Mouse (Mus musculus): ENCODE data around the gene Plekhd1. TPM values are rescaled to one million over a fixed set of nuclear protein-coding genes. Genes with fewer than 3 reads are reported as not detected.

Plekhd1 gene
- polyA plus RNA-seq (2017; shearing (Covaris generic)) = 1 to 10 TPM in 1 of 2 experiments, under 1 TPM in 1; 0.36 to 1.3 TPM

- no peak for ATAC-seq
Measured at GRCm38 (mm10) chr12:80692269-80692972, at the start of gene Plekhd1. Plekhd1 (plus strand) TSS chr12:80692591.

- peak; percentile 28 for ATAC-seq
Measured at GRCm38 (mm10) chr12:80642725-80643692, 49.4 kb upstream of the Plekhd1 start.

GRCm38 (mm10) chr12:80643693-80644505 is 48.5 kb upstream of the Plekhd1 start, which contains the start of the genes Slc39a9 and Erh:
Slc39a9 (plus strand) TSS chr12:80643883.
Erh (minus strand) TSS chr12:80644341.
- ATAC-seq = peak; percentile 84

GRCm38 (mm10) chr12:80644506-80644868 is 47.9 kb upstream of the Plekhd1 start:
- ATAC-seq = no peak

- no peak for ATAC-seq
Measured at GRCm38 (mm10) chr12:80646377-80646776, 46.0 kb upstream of the Plekhd1 start.

GRCm38 (mm10) chr12:80653951-80654658 is 38.3 kb upstream of the Plekhd1 start:
- ATAC-seq = no peak

- ATAC-seq = no peak
Measured at GRCm38 (mm10) chr12:80654659-80655025, 37.7 kb upstream of the Plekhd1 start.

GRCm38 (mm10) chr12:80658661-80659060 is 33.7 kb upstream of the Plekhd1 start:
- no peak for ATAC-seq

- ATAC-seq = no peak
Measured at GRCm38 (mm10) chr12:80662322-80662721, 30.1 kb upstream of the Plekhd1 start.

GRCm38 (mm10) chr12:80663935-80664334 is 28.5 kb upstream of the Plekhd1 start:
- no peak for ATAC-seq

GRCm38 (mm10) chr12:80668391-80668790 is 24.0 kb upstream of the Plekhd1 start:
- no peak for ATAC-seq

- no peak for ATAC-seq
Measured at GRCm38 (mm10) chr12:80673170-80673569, 19.2 kb upstream of the Plekhd1 start.

- no peak for ATAC-seq
Measured at GRCm38 (mm10) chr12:80681340-80681739, 11.1 kb upstream of the Plekhd1 start.

- ATAC-seq = no peak
Measured at GRCm38 (mm10) chr12:80683554-80683953, 8.8 kb upstream of the Plekhd1 start.

GRCm38 (mm10) chr12:80684316-80684715 is 8.1 kb upstream of the Plekhd1 start:
- ATAC-seq = no peak

GRCm38 (mm10) chr12:80687788-80688211 is 4.6 kb upstream of the Plekhd1 start:
- no peak for ATAC-seq

- no peak for ATAC-seq
Measured at GRCm38 (mm10) chr12:80689696-80690095, 2.7 kb upstream of the Plekhd1 start.

GRCm38 (mm10) chr12:80691671-80692091 is 710 bp upstream of the Plekhd1 start:
- no peak for ATAC-seq

- no peak for ATAC-seq
Measured at GRCm38 (mm10) chr12:80693700-80694099, 1.3 kb downstream of the Plekhd1 start.

- ATAC-seq = no peak
Measured at GRCm38 (mm10) chr12:80695004-80695403, 2.6 kb downstream of the Plekhd1 start.

- ATAC-seq = no peak
Measured at GRCm38 (mm10) chr12:80698526-80699143, 6.2 kb downstream of the Plekhd1 start.
